Mouse (Mus musculus) heart, embryonic 11.5 days (tissue): ENCODE data around the gene Cd3d. TPM values are rescaled to one million over a fixed set of nuclear protein-coding genes. Genes with fewer than 3 reads are reported as not detected.

ENCODE experiments used
- ATAC-seq: fragments of 200-750 bp; cut with Nextera tagmentation; replicated peaks from 2 replicates; pipeline ENCODE4 v1.8.0; 2017; ENCODE audit warnings: moderate library complexity; ENCODE audit not compliant: insufficient number of reproducible peaks, low FRiP score, low TSS enrichment
- H3K27ac ChIP-seq: fragments of 300-500 bp; sonication (generic); 2 replicates; pipeline ENCODE4 v1.5.1; 2014; ENCODE audit warnings: mild to moderate bottlenecking, low read depth, low read length
- H3K27me3 ChIP-seq: fragments of 300-500 bp; sonication (generic); 2 replicates; pipeline ENCODE4 v1.6.1; 2014; ENCODE audit warnings: mild to moderate bottlenecking, low read length, mixed read lengths; ENCODE audit not compliant: control insufficient read depth, insufficient read depth
- H3K36me3 ChIP-seq: fragments of 300-500 bp; sonication (generic); 2 replicates; pipeline ENCODE4 v1.6.1; 2014; ENCODE audit warnings: mild to moderate bottlenecking, low read length, moderate library complexity, mixed read lengths; ENCODE audit not compliant: control insufficient read depth, insufficient read depth
- H3K4me1 ChIP-seq: fragments of 300-500 bp; sonication (generic); 2 replicates; pipeline ENCODE4 v1.6.1; 2014; ENCODE audit warnings: low read length; ENCODE audit not compliant: control insufficient read depth, insufficient read depth
- H3K4me2 ChIP-seq: fragments of 300-500 bp; sonication (generic); 2 replicates; pipeline ENCODE4 v1.6.1; 2014; ENCODE audit warnings: mild to moderate bottlenecking, moderate library complexity
- H3K4me3 ChIP-seq: fragments of 300-500 bp; sonication (generic); 2 replicates; pipeline ENCODE4 v1.5.1; 2014; ENCODE audit warnings: low read depth, low read length
- H3K9ac ChIP-seq: fragments of 300-500 bp; sonication (generic); 2 replicates; pipeline ENCODE4 v1.6.1; 2014; ENCODE audit warnings: mild to moderate bottlenecking, low read depth, low read length, moderate library complexity
- H3K9me3 ChIP-seq: fragments of 300-500 bp; sonication (generic); replicated peaks from 2 replicates; pipeline ENCODE4 v1.6.1; 2016; ENCODE audit warnings: low read length; ENCODE audit not compliant: control insufficient read depth
- whole genome bisulfite sequencing: fragments of 180-500 bp; shearing (Covaris S2); extraction: QIAGEN DNeasy Blood & Tissue Kit; methylation state at CpG from one replicate; pipeline ENCODE4 v1.1.7; 2014; ENCODE audit not compliant: insufficient replicate concordance; 5-methylcytosine and 5-hydroxymethylcytosine counted together
- polyA plus RNA-seq: library from polyadenylated mRNA; unstranded; fragments of >200 nt; fragmentation: Nextera tagmentation; extraction: Ambion mirVana; gene quantifications from 2 replicates; pipeline ENCODE4 v1.2.1, GENCODE M21; 2014

Cd3d gene
- polyA plus RNA-seq, 1 experiment from 2014 or later = not detected

DNA sequence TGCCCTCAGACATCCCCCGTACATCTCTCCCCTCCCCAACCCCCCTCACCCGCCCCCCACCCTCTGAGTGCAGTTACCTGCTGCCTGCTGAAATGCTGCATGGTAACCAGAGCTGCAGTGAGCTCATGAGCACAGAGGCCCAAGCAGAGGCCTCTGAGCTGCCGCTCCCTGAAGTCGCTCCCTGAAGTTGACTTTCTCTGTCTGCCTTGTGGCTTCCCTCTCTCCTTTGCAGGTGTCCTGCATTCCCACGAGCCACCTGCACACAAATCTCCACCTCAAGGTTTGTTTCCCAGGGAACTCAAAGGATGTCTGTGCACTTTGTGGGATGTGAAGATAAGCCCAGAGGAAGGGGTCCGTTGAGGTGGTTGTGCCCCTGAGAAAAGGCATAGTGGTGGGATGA lies 29.7 kb downstream of the Cd3d start:
- Histone ChIP-seq H3K9ac (no peak overlapping the region), H3K4me1 (no peaks in the 10 kb centered on the region), H3K36me3 (no peaks in the 10 kb centered on the region), H3K9me3 (no peaks in the 10 kb centered on the region), H3K27ac (no peak overlapping the region), H3K27me3 (0 out of 2 replicates have a peak, but pooled peaks cover 2% of the 10 kb centered on the region), H3K4me3 (no peak overlapping the region), H3K4me2 (no peak overlapping the region)
- ATAC-seq = no peak
- WGBS = 48% methylated on average over 6 of the region's 6 CpGs

DNA sequence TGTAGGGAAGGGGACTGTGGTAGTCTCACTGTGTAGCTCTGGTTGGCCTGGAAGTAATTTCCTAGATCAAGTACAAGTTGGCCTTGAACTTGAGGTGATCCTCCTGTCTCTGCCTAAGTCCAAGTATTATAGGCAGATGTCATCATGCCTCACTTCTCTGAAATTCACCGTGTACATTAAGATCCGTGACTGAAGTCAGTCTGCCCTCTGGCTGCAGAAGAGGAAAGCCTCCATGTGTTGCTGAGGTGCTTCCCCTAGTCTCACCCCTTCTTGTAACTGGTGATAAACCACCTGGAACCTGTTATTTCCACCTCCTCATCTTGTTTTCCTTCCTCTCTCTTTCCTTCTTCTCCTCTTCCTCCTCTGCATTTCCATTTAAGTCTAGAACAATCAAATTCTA lies 33.3 kb downstream of the Cd3d start:
- no peak overlapping the region for H3K27ac ChIP-seq
- 39% methylated on average over 2 of the region's 2 CpGs for WGBS

DNA sequence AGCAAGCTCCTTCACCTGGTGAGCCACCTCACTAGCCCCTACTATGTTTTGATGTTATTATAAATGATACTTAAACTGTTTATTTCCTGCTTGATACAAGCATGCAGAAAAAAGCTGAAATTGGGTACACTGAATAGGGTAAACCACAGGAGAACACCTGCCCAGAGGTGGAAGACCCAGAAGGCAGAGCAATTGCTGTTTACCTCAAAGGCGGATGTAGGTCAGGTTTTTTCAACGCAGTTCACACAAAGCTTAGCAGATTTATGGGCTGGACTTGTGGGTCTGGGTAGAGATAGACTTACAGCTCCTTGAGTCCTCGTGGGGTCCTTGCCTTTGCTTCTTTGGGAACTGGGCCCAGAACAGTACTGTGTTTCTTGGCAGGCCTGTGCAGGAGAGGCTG lies 34.3 kb downstream of the Cd3d start:
- H3K4me3 ChIP-seq = no peak overlapping the region
- 66% methylated on average over 3 of the region's 3 CpGs for WGBS
- ATAC-seq = no peak
- H3K4me2 ChIP-seq = no peak overlapping the region
- no peaks in the 10 kb centered on the region for H3K36me3 ChIP-seq
- no peaks in the 10 kb centered on the region for H3K9me3 ChIP-seq
- H3K9ac ChIP-seq = no peak overlapping the region
- H3K4me1 ChIP-seq = no peaks in the 10 kb centered on the region
- H3K27me3 ChIP-seq = 0 out of 2 replicates have a peak, but pooled peaks cover 5% of the 10 kb centered on the region
- H3K27ac ChIP-seq = no peak overlapping the region

More for the DNA sequence above, 33.3 kb downstream of the Cd3d start:
- no peak overlapping the region for H3K9ac ChIP-seq
- no peak overlapping the region for H3K4me2 ChIP-seq
- H3K9me3 ChIP-seq = no peaks in the 10 kb centered on the region
- no peaks in the 10 kb centered on the region for H3K4me1 ChIP-seq
- ATAC-seq = no peak
- no peaks in the 10 kb centered on the region for H3K36me3 ChIP-seq
- H3K27me3 ChIP-seq = 0 out of 2 replicates have a peak, but pooled peaks cover 5% of the 10 kb centered on the region
- H3K4me3 ChIP-seq = no peak overlapping the region

DNA sequence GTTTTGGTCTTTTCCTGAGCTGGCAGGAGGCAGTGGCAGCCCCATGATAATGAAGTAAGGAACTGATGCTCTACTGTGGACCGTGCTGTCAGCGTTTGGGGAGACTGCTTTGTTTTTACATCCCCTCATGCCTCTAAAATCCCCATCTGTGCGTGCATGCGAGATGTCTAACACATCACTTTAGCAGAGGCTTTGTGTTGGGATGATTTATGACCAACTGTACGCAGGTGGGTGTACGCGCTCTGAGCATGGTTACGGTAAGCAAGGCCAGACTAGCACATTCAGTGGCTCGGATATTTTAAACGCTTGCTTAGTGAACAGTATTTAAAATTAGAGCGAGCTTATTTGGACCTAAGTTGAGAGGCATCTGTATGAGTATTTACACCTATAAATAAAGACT lies 36.4 kb downstream of the Cd3d start:
- H3K4me3 ChIP-seq = no peak overlapping the region

GRCm38 (mm10) chr9:45022800-45023199 lies 41.2 kb downstream of the Cd3d start:
- Histone ChIP-seq H3K36me3 (no peaks in the 10 kb centered on the region), H3K9me3 (no peaks in the 10 kb centered on the region), H3K9ac (no peak overlapping the region), H3K4me1 (no peaks in the 10 kb centered on the region), H3K4me2 (no peak overlapping the region), H3K4me3 (no peak overlapping the region), H3K27me3 (peaks cover 14% of the 10 kb centered on the region), H3K27ac (no peak overlapping the region)
- ATAC-seq = no peak
- 11% methylated on average over 3 of the region's 3 CpGs for WGBS

More for the DNA sequence above, 36.4 kb downstream of the Cd3d start:
- Histone ChIP-seq H3K27ac (no peak overlapping the region), H3K4me1 (no peaks in the 10 kb centered on the region), H3K9me3 (no peaks in the 10 kb centered on the region), H3K27me3 (0 out of 2 replicates have a peak, but pooled peaks cover 3% of the 10 kb centered on the region), H3K36me3 (no peaks in the 10 kb centered on the region), H3K4me2 (no peak overlapping the region), H3K9ac (no peak overlapping the region)
- ATAC-seq = no peak
- WGBS = 86% methylated on average over 11 of the region's 11 CpGs

GRCm38 (mm10) chr9:45023638-45024037 lies 42.1 kb downstream of the Cd3d start:
- Histone ChIP-seq H3K4me2 (no peak overlapping the region), H3K9ac (no peak overlapping the region), H3K4me1 (no peaks in the 10 kb centered on the region), H3K4me3 (no peak overlapping the region), H3K9me3 (no peaks in the 10 kb centered on the region), H3K36me3 (no peaks in the 10 kb centered on the region), H3K27me3 (peaks cover 16% of the 10 kb centered on the region), H3K27ac (no peak overlapping the region)
- no peak for ATAC-seq
- WGBS = 51% methylated on average over 3 of the region's 3 CpGs

DNA sequence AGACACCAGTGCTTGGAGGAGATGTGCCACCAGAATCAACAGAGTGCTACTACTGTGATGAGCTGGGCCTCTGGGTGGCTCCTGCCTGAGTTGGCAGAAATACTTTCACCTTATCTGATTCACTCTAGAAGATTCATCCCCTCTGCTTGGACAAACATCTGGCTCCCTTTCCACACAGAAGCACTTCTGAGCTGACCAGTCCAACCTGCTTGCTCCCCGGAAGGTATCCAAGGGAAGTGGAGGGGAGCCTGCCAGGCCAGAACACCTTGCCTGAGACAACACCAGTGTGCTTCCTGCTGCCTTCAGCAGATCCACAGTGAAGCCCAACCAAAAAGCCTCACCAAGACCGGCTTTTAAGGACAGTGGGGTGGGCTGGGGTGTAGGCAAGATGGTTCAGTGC lies 42.6 kb downstream of the Cd3d start:
- Histone ChIP-seq H3K9ac (no peak overlapping the region), H3K4me3 (no peak overlapping the region), H3K36me3 (no peaks in the 10 kb centered on the region), H3K4me2 (no peak overlapping the region), H3K27me3 (peaks cover 20% of the 10 kb centered on the region), H3K27ac (no peak overlapping the region), H3K9me3 (no peaks in the 10 kb centered on the region), H3K4me1 (no peaks in the 10 kb centered on the region)
- ATAC-seq = no peak
- 72% methylated on average over 2 of the region's 2 CpGs for WGBS

GRCm38 (mm10) chr9:45027376-45027775 lies 45.8 kb downstream of the Cd3d start:
- Histone ChIP-seq H3K4me2 (no peak overlapping the region), H3K9ac (no peak overlapping the region), H3K27ac (no peak overlapping the region), H3K9me3 (no peaks in the 10 kb centered on the region), H3K36me3 (no peaks in the 10 kb centered on the region), H3K4me1 (no peaks in the 10 kb centered on the region), H3K27me3 (peaks cover 32% of the 10 kb centered on the region), H3K4me3 (no peak overlapping the region)
- 60% methylated on average over 8 of the region's 8 CpGs for WGBS
- ATAC-seq = no peak

GRCm38 (mm10) chr9:45030341-45030740 lies 48.8 kb downstream of the Cd3d start:
- Histone ChIP-seq H3K9me3 (no peaks in the 10 kb centered on the region), H3K4me3 (no peak overlapping the region), H3K4me1 (no peaks in the 10 kb centered on the region), H3K27ac (no peak overlapping the region), H3K4me2 (no peak overlapping the region), H3K36me3 (no peaks in the 10 kb centered on the region), H3K9ac (no peak overlapping the region), H3K27me3 (peaks cover 25% of the 10 kb centered on the region)
- WGBS = 50% methylated on average over 6 of the region's 6 CpGs
- ATAC-seq = no peak
